Mouse (Mus musculus): ENCODE data around the gene Timd4.

DNA sequence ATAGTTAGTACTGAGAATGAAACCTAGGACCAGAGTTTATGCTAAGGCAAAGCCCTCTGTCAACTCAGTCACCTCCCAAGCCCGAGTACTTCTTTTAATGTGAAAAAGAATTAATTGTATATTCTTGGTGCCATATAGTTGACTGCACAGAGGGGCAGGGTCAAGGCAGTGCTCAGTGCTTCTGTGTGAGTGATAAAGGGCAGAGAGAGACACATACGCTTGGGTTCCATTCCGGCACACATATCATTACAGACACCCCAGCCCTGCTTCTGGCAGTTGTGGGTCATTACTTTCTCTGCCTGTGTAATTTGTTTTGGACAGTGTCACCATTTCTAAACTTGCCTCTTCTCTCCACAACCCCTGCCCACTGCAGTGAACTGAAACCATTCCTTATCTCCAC lies 78.5 kb downstream of the Timd4 start:
- TF ChIP-seq CTCF (IDR thresholded peaks at IDR 0.05; ENCODE audit: low read depth) (no peak), EP300 (IDR thresholded peaks at IDR 0.05; ENCODE audit: low read depth) (no peak)
